Mouse (Mus musculus) layer of hippocampus, adult 11-12 months (tissue): ENCODE measurements around the gene Crtc2.
"Not testable (repeated sequence)": the region's sequence is repeated elsewhere in the genome, so short reads cannot be mapped to it uniquely, and the experiment has no call there.

Experiments
- DNase-seq: peaks from one replicate; pipeline ENCODE4 v3.0.0; 2022; ENCODE audit warnings: low spot score

The Crtc2 gene

DNA sequence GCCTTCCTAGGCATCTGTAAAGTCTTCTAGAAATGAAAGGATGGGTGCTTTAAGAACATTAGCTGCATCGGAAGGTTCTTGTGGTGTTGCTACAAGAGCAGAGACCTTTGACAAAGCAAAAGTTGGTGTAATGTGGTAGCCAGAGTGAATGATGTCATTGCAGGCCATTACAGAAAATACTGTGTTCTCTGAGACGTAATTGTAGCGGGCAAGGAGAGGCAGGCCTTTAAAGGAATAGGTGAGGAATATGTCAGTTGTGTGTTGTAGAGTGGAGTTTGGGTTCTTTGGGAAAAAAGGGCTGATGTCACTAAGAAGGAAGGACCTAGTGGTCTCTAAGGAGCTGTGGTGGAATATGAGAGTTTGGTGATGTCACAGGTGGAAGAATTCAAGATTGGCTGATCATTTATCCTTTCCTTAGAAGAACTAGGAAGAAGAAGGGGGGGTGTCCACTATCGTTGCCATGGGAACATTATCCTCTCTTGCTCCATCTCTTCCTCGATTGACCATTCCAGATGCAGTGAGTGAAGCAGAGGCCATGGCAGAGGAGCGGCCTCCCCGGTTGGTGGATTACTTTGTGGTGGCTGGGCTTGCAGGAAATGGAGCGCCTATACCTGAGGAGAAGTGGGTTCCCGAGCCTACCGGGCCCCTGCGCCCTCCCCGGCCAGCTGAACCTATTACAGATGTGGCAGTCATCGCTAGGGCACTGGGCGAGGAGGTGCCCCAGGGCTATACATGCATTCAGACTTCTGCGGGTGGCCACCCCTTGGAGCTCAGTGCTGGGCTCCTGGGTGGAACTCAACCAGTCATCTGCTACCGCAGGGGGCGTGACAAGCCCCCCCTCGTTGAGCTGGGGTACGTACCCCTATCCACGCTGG lies 13.2 kb downstream of the Crtc2 start:
- DNase-seq: no peak

DNA sequence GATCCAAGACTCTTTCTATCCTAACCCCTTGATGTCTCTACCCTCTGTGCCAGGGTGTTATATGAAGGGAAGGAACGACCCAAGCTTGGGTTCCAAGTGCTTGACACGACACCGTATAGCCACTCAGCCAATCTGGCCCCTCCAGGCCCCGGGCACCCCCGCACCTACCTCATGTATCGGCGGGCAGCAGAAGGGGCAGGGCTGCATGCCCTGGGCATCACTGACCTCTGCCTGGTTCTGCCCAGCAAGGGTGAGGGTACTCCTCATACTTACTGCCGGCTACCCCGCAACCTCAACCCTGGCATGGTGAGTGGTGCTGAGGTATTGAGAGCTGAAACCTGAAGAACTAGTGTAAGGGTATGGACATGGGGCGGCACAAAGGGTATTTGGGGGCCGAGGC lies 14.2 kb downstream of the Crtc2 start:
- no peak for DNase-seq

DNA sequence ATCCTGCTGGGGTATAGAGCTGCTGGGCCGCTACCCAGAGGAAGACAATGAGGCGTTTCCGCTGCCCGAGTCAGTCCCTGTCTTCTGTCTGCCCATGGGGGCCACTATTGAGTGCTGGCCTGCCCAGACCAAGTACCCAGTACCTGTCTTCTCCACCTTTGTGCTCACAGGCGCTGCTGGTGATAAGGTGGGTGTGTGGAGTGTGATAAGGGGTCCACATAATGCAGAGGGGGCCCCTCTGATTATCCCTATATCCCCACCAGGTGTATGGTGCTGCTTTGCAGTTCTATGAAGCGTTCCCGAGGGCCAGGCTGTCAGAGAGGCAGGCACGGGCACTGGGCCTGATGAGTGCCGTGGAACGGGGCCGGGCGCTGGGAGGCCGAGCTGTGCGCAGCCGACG lies 15.0 kb downstream of the Crtc2 start:
- DNase-seq: no peak

DNA sequence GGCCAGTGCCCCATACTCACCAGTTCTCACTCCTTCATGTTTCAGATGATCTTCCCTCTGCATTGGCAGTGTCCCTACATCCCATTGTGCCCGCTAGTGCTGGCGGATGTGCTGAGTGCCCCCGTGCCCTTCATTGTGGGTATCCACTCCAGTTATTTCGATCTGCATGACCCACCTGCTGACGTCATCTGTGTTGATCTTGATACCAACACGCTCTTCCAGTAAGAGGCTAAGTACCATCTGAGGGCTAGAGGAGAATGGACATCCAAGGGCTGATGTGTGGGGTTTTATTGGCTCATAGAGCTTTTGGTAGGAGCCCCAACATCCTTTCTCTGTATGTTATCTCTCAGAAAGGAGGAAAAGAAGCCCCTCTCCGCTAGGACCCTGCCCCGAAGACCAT lies 16.8 kb downstream of the Crtc2 start:
- DNase-seq: no peak

DNA sequence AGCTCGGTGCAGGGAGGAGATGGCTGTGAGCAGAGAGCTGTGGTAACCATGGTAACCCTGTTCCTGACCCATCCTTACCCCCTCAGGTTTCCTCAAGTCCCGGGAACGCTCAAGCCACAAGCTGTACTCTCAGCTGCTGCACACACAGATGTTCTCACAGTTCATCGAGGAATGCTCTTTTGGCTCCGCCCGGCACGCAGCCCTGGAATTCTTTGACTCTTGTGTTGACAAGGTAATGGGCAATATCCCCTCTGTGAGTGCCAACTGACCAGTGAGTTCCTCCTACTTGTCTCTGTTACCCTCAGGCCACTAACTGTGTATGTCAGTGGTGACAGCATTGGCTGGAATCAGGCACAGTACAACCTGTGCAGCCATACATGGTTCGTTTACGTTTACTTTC lies 18.2 kb downstream of the Crtc2 start:
- DNase-seq: no peak

DNA sequence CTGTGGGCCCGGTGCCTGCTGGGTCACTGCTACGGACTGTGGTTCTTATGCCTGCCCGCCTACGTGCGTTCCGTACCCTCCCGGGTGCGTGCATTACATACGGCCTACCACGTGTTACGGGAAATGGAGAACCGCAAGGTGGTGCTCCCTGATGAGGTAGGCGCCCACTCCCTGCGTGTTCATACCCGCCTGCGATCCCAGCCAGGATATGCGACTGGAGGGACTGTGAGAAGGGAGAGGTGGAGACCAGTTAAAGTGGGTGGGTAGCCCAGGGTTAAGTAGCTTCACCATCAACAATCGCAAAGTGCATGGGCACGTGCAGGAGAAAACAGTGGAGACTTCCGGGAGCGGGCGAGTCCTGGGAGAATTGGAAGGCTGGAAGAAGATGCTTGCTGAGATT lies 19.9 kb downstream of the Crtc2 start:
- DNase-seq: no peak

DNA sequence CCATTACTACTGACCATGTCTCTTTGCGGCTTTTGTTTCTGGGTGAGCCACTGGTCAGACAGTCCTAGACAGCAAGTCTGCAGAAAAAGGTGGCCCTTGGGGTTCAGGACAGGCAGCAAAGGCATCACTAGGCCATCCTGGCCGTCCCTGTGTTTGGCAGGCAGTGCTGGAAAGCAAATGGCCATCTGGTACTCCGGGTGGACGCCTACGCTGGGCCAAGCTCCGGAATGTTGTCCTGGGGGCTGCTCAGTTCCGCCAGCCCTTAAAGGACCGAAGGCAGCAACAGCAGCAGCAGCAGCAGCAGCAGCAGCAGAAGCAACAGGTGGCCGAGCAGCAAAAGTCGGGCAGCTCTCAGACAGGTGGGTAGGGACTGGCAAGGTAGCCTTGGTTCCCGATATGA lies 21.3 kb downstream of the Crtc2 start:
- no peak for DNase-seq

DNA sequence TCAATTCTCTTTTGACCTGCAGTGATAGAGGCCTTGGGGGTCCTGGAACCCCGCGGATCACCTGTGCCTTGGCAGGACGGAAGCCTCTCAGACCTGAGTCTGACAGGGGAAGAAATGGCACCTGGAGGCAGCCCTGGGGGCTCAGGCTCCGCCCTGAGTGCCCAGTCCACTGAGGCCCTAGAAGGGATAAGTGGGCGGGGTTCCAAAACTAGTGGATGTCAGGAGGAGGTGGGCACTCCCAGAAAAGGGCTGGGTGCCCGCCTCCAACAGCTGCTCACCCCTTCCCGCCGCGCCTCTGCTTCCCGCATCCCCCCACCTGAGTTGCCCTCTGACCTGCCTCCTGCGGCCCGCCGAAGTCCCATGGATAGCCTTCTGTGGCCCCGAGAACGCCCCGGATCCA lies 22.9 kb downstream of the Crtc2 start:
- no peak for DNase-seq

DNA sequence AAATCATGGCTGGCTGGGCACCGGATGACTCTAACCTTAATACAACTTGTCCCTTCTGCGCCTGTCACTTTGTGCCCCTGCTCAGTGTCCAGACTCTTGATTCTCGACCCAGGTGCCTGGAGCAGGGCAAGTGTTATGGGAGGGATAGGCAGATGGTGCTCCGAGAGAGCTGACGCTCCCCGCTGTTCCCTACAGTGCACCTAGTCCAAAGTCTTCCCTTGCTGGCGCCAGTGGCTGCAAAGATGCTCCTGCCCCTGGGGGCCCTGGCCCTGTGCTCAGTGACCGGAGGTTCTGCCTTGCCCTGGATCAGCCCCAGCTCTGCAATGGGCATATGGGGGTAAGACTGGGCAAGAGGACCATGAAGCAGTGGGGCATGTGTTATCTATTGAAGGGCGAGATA lies 23.8 kb downstream of the Crtc2 start:
- DNase-seq: no peak

DNA sequence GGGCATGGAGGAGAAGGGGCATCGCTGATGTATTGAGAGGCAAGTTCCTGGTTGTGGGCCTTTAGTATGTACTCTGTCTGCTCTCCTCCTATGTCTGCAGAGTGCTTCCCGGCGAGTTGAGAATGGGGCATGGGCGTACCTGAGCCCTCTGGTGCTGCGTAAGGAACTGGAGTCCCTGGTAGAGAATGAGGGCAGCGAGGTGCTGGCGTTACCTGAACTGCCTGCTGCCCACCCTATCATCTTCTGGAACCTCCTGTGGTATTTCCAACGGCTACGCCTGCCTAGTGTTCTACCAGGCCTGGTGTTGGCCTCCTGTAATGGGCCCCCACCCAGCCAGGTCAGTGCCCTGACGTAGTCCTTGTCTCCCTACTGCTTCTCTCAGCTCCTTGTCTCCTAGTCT lies 24.2 kb downstream of the Crtc2 start:
- DNase-seq: no peak

DNA sequence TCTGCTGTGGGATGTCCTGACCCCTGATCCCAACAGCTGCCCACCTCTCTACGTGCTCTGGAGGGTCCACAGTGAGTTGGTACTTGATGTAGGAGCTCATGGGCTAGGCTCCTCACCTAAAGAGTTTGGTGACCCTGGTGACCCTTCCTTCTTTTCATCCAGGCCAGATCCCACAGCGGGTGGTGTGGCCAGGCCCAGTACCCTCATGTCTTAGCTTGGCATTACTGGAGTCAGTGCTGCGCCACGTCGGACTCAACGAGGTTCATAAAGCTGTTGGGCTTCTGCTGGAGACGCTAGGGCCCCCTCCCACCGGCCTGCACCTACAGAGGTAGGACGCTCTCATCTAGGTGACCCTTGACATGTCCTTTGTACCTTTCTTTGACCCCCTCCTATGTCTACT lies 25.3 kb downstream of the Crtc2 start:
- no peak for DNase-seq

DNA sequence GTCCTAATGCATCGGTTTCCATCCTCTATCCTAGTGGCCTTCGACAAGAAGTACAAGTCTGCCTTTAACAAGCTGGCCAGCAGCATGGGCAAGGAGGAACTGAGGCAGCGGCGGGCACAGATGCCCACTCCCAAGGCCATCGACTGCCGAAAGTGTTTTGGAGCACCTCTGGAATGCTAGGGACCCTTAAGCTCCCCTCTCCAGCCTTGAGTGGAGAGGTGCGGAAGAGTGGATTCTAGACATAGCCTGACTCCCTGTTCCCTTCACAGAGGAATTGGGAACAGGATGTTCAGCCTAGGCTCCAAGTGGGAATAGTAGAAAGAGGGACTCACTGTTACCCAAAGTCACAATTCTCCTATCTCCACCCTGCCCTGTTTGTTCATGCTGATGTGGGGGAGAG lies 25.8 kb downstream of the Crtc2 start:
- no peak for DNase-seq

DNA sequence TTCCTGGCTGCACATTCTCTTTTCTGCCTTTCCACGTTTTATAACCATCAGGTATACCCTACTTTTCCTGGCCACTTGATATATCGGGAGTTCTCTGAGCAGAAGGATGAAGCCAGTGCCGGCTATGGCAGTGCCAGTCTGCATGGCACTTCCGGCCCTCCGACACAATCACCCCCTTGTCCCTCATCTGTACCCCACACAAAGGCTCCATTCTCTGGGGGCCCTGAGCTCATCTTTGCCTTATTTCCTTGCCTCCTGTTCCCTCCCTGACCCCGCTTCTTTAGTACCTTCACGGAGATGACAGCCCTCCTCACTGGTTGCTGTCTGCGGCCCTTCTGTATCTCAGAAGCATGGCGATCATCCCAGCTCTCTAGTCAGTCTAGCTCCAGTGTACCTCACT lies 26.7 kb downstream of the Crtc2 start:
- peak; percentile 43 for DNase-seq

DNA sequence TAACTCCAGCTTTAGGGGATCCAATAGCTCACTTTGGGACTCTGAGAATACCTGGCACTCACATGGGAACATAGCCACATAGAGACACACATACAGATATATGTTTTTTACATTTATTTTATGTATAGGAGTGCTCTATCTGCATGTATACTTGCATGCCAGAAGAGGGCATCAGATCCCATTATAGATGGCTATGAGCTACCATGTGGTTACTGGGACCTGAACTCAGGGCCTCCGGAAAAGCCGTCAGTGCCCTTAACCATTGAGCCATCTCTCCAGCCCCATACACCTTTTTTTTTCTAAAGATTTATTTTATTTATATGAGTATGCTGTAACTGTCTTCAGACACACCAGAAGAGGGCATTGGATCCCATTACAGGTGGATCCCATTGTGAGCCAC lies 30.2 kb downstream of the Crtc2 start:
- DNase-seq: no peak

DNA sequence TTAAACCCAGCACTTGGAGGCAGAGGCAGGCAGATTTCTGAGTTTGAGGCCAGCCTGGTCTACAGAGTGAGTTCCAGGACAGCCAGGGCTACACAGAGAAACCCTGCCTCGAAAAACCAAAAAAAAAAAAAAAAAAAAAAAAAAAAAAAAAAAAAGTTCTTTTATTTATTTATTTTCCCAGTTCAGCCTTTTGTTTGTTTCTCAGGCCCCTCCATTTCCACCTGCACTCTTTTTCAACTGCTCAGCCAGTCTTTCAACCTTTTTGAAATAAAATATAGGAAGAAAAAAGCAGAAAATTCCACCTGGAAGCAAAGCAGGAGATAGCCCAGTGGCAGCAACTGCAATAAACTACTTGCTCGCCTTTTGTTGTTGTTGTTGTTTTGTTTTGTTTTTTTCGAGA lies 35.4 kb downstream of the Crtc2 start:
- DNase-seq: not testable (repeated sequence)

DNA sequence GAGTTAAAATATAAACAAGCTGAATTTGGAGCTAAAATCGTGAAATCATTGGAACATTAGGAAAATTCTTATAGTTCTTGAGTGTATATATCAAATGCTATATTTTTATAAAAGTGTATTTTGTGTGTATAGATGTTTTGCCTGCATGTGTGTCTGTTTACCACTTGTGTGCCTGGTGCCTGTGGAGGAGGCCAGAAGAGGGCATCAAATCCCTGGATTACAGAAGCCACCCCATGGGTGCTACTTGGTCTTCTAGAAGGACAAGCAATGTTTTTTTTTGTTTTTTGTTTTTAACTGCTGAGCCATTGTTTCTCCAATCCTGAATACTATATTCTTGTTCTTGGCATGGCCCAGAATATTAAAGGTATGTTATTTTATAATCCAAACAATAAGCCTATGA lies 36.6 kb downstream of the Crtc2 start:
- no peak for DNase-seq

DNA sequence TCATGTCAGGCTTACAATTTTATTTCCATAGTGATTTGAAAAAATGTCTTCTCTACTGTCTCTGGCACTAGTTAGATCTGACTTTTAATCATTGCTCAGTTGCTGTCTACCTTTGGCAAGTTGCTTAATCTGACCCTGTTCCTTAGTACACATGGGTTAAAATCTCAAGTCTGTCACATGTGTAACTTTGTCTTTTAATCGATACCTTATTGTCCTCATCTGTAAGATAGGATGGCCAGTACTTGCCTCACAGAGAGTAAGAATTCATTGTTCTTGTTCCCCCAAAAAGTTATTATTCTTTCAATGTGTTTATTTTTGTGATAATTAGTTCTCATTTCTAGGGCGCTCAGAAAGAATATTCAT lies 38.0 kb downstream of the Crtc2 start:
- no peak for DNase-seq

DNA sequence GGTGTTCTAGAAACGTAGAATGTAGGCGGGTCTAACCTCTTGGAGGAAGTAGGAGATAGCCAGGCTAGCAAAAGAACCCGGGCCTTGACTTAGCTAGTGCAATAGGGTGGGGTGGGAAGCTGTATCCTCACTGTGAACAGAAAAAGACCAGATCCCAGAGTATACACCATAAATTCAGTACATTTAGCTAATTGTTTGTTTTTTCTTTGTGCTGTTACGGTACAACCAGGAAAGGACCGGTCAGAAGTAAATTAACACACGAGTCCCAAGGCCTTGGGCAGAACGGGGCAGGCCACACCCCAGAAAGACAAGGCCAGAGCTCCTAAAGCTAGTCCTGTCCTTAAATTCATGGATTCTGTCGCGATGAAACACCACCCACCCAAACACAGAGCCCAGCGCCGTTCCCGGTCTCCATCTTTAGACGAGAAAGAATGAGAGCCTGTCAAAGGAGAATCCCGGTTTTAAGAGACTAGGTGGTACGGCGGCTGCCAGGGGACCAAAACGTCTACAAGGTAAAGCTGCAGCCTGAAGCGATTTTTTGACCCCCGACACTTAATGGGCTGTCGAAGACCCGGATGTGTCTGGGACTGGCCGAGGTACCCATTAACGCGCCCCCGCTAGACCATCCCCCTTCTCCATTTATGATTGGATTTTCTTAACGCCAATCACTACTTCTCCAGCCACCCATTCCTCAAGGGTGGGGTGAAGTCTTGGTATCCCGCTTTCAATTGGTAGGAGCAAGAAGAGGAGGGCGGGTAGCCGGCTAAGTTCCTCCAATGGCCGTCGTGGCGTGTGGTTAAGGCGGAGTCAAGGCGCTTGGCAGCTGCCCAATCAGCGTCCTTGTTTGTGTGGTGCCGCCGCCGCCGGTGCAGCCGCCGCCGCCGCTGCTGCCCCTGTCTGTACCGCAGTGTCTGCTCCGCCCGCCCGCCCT lies 38.6 kb downstream of the Crtc2 start, which contains the start of gene Gatad2b:
Gatad2b (plus strand) TSS at position 834 of the 931 bp plus-strand sequence.
- peak; percentile 100 for DNase-seq

DNA sequence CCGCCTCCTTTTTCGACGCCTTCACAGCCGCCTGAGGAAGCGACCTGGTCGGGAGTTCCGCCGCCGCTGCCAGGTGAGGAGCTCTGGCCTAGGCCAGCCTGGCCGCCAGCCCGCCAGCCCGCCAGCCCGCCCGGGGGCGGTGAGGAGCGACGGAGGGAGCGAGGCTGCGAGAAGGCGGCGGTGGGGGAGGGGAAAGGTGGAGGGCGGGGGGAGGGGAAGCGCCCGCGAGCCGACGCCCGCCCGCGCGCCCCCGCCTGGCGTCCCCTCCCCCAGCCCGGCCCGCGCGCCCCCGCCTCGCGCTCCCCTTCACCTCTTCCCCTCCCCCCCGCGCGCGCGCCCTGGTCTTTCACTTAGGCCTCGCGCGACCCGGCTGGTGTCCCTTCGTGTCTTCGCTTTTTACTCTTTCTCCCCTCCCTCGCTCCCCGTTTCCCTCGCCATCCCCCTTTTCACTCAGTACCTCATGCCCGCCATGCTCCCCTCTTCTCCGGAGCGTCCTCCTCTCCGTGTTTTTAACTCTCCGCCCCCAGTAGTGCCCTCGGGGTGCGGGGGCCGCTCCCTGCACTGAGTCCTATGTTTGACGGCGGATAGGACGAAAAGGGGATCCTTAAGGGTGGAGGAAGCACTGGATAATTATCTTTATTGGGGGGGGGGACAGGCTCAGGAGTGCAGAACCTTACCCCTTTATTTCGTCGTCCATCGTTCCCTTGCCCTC lies 39.5 kb downstream of the Crtc2 start:
- peak; percentile 52 for DNase-seq

DNA sequence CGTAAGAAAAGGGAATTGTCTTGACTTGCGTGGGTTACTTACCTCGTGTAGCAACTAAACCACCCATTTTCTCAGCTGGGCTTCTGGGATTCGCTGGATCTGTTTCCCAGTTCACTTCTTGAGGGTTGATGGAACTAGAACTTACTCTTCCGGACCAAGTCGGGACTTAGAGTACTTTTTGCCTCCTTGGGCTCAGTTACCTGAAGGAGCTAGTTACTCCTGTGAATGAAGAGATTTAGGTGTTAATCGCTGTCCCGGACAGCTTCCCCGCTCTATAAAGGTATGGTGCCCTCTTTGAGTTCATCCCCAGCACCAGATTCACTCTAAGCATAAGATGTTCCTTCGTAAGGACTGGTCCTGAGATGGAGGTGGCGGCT lies 40.1 kb downstream of the Crtc2 start:
- no peak for DNase-seq

DNA sequence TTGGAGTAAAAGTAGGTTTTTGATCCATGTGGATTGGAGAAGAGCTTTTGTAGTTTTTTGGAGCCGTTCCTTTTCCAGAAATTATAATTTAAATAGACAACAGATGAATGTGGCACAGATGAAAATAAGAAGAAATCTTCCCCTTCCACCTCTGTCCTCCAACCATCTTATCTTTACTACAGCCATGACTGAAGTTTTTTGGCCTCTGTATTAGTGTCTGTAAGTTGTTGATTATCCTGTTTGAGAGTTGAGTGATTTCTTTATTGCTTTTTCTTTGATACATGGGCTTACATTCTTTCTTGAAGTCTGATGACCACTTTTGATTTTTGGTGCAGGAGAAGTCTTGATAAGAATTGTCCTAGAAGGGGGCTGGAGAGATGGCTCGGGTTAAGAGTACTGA lies 40.7 kb downstream of the Crtc2 start:
- DNase-seq: no peak

DNA sequence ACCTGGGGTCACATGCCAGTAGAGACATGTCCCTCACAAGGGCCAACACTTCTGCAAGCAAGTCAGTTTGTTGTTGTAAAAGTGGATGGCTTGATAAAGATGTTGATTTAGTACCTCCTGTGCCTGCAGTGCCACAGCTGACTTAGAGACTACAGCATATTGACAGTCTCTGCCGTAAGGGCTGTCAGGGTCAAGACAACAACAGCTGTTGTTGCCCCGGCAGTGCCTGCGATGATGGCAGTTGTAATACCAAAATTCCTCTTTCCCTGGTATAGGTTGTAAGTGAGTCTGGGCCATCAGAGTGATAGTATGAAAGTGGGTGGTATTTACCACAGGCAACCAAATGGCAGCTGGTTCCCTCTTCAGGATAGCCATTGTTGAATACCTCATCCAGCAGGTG lies 51.8 kb downstream of the Crtc2 start:
- DNase-seq: no peak

DNA sequence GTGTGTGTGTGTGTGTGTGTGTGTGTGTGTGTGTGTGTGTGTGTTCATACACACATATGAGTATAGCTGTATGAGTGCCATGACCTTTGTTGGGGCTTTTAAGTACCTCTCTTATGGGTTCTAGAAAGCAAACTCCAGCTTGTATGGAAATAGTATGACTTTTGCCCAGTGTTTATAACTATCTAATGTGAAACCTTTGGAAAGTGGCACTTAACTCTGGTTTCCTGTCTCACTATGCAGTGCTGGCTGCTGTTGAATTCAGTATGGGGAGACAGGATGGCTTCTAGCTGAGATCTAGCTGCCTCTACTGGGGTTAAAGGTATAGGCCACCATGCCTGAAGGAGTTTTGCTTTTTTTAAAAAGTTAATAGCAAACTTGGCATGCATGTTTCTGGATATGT lies 55.6 kb downstream of the Crtc2 start:
- no peak for DNase-seq
